In the genomic region with DNA sequence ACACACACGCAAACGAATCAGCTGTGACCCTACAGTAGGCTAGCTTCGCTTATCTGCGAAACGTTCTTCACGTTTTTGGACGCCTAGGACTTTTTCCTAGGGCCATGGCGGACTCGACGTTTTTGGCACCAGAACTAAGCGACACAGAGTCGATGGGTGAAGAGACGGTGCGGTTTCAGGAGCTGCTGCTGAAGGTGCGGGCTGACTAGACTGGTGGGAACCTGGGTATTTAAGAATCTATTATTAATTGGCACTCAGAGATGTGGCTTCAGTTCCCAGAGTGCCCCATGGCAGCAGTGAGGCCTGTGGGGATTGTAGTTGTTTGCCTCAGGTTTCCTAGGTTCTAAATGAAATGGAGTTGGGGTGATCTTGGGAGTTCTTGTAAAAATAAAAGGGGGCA, we compare ENCODE assay signal across 20 mouse cellular contexts. TPM values are rescaled to one million over a fixed set of nuclear protein-coding genes. Genes with fewer than 3 reads are reported as not detected.
"Had no signal": no experiment of that assay in that cellular context is flagged by ENCODE, and none has a peak within 500 bp of the region (broad histone marks: within the 10 kb centered on the region; RNA-seq: fewer than 3 reads in every experiment).

No protein-coding gene starts in this region.

- H3K9me3 ChIP-seq: kidney, embryonic 15.5 days; lung, embryonic 15.5 days; megakaryocyte, embryonic 14.5 days; midbrain, embryonic 15.5 days; neural tube, embryonic 12.5 days; neural tube, embryonic 15.5 days had no signal

- H3K27me3 ChIP-seq: kidney, embryonic 15.5 days; lung, embryonic 15.5 days; midbrain, embryonic 15.5 days; neural tube, embryonic 12.5 days; neural tube, embryonic 15.5 days had no signal

- DNase-seq: kidney, adult 8-10 months; kidney, postnatal 10 days; kidney, postnatal 36 days; layer of hippocampus, postnatal 36 days; lung, adult 18-20 months; lung, postnatal 10 days; lung, postnatal 36 days; right cerebral cortex, postnatal 25 days; thymus, postnatal 25 days had no signal

- H3K27ac ChIP-seq: left cerebral cortex, adult 2 months; liver, embryonic 14.5 days; lung, embryonic 15.5 days; midbrain, embryonic 15.5 days; neural tube, embryonic 12.5 days had no signal

- H3K4me3 ChIP-seq: left cerebral cortex, adult 2 months; lung, embryonic 15.5 days; megakaryocyte, embryonic 14.5 days; neural tube, embryonic 12.5 days; neural tube, embryonic 15.5 days had no signal

- H3K9ac ChIP-seq: liver, embryonic 14.5 days; lung, embryonic 15.5 days; midbrain, embryonic 15.5 days; neural tube, embryonic 12.5 days had no signal

- ATAC-seq: midbrain, embryonic 15.5 days had no signal

- H3K4me2 ChIP-seq: midbrain, embryonic 11.5 days had no signal

RNA-seq across cellular contexts. Expression of a gene that starts 7.5 kb away (rescaled TPM):
- polyA plus RNA-seq: liver, adult 2 months; thymus, postnatal 0 days had no signal

RNA-seq across cellular contexts. Expression of a gene that starts 20.2 kb away (rescaled TPM):
- polyA plus RNA-seq: kidney, embryonic 15.5 days; liver, adult 2 months; midbrain, embryonic 15.5 days; neural tube, embryonic 12.5 days had no signal
